Mouse (Mus musculus) frontal cortex, postnatal 25 days (tissue): ENCODE results near the gene Uimc1.

Source experiments
- DNase-seq, 2 experiments: peaks; one replicate each; pipeline ENCODE4 v3.0.0; 2022; ENCODE audit warnings: low spot score in 2 of 2

Gene Uimc1

GRCm38 (mm10) chr13:55040016-55040415 is 60.1 kb downstream of the Uimc1 start:
- no peak for DNase-seq

- DNase-seq: no peak
Observed at GRCm38 (mm10) chr13:55024215-55024614, 75.9 kb downstream of the Uimc1 start.

- DNase-seq: no peak
Observed at GRCm38 (mm10) chr13:55022715-55023114, 77.4 kb downstream of the Uimc1 start.

GRCm38 (mm10) chr13:55022256-55022655 is 77.8 kb downstream of the Uimc1 start:
- no peak for DNase-seq

- no peak for DNase-seq
Observed at GRCm38 (mm10) chr13:55021194-55021779, 78.8 kb downstream of the Uimc1 start, which contains the start of gene Hk3. Hk3 (minus strand) TSS chr13:55021385.

- no peak for DNase-seq
Observed at GRCm38 (mm10) chr13:55020051-55020450, 80.0 kb downstream of the Uimc1 start.

GRCm38 (mm10) chr13:55019181-55019580 is 80.9 kb downstream of the Uimc1 start:
- DNase-seq: no peak

- DNase-seq: no peak
Observed at GRCm38 (mm10) chr13:55018700-55019099, 81.4 kb downstream of the Uimc1 start.

- no peak for DNase-seq
Observed at GRCm38 (mm10) chr13:55017898-55018599, 82.1 kb downstream of the Uimc1 start.

- no peak for DNase-seq
Observed at GRCm38 (mm10) chr13:55017154-55017897, 82.8 kb downstream of the Uimc1 start.

GRCm38 (mm10) chr13:55014451-55014850 is 85.6 kb downstream of the Uimc1 start:
- no peak for DNase-seq

GRCm38 (mm10) chr13:55013702-55014344 is 86.3 kb downstream of the Uimc1 start:
- DNase-seq: no peak

- no peak for DNase-seq
Observed at GRCm38 (mm10) chr13:55011981-55012478, 88.1 kb downstream of the Uimc1 start.

GRCm38 (mm10) chr13:55011103-55011502 is 89.0 kb downstream of the Uimc1 start:
- no peak for DNase-seq

GRCm38 (mm10) chr13:55008589-55008988 is 91.5 kb downstream of the Uimc1 start:
- DNase-seq: no peak

GRCm38 (mm10) chr13:55006415-55006742 is 93.7 kb downstream of the Uimc1 start:
- no peak for DNase-seq

GRCm38 (mm10) chr13:55005691-55006414 is 94.2 kb downstream of the Uimc1 start:
- DNase-seq: no peak

GRCm38 (mm10) chr13:55004646-55005045 is 95.5 kb downstream of the Uimc1 start:
- DNase-seq: no peak

- DNase-seq: no peak
Observed at GRCm38 (mm10) chr13:55002090-55002489, 98.0 kb downstream of the Uimc1 start.

- peak in 1 of 2 experiments; percentile 37 for DNase-seq
Observed at GRCm38 (mm10) chr13:55000433-55000832, 99.7 kb downstream of the Uimc1 start.

GRCm38 (mm10) chr13:54997568-54997967 is 102.5 kb downstream of the Uimc1 start:
- DNase-seq: no peak

GRCm38 (mm10) chr13:54995161-54995560 is 104.9 kb downstream of the Uimc1 start:
- DNase-seq: no peak
